Mouse (Mus musculus) stomach, embryonic 15.5 days (tissue): Measurements from ENCODE around the gene Gdf5. TPM values are rescaled to one million over a fixed set of nuclear protein-coding genes. Genes with fewer than 3 reads are reported as not detected.

Experiments
- ATAC-seq: fragments of 200-750 bp; cut with Nextera tagmentation; 2 replicates; pipeline ENCODE4 v1.8.0; 2017; ENCODE audit warnings: low read depth, moderate number of reproducible peaks, moderate TSS enrichment; ENCODE audit not compliant: insufficient read depth, low FRiP score
- H3K27ac ChIP-seq: fragments of 300-500 bp; sonication (generic); 2 replicates; pipeline ENCODE4 v1.5.1; 2015; ENCODE audit warnings: mild to moderate bottlenecking, inconsistent platforms
- H3K27me3 ChIP-seq: fragments of 300-500 bp; sonication (generic); replicated peaks from 2 replicates; pipeline ENCODE4 v1.6.1; 2015; ENCODE audit warnings: inconsistent platforms
- H3K36me3 ChIP-seq: fragments of 300-500 bp; sonication (generic); 2 replicates; pipeline ENCODE4 v1.6.1; 2015; ENCODE audit warnings: inconsistent platforms
- H3K4me1 ChIP-seq: fragments of 300-500 bp; sonication (generic); 2 replicates; pipeline ENCODE4 v1.6.1; 2015; ENCODE audit warnings: inconsistent platforms
- H3K4me2 ChIP-seq: fragments of 300-500 bp; sonication (generic); 2 replicates; pipeline ENCODE4 v1.6.1; 2015; ENCODE audit warnings: mild to moderate bottlenecking, inconsistent platforms
- H3K4me3 ChIP-seq: fragments of 300-500 bp; sonication (generic); replicated peaks from 2 replicates; pipeline ENCODE4 v1.5.1; 2015; ENCODE audit warnings: inconsistent platforms
- H3K9ac ChIP-seq: fragments of 300-500 bp; sonication (generic); 2 replicates; pipeline ENCODE4 v1.6.1; 2015; ENCODE audit warnings: inconsistent platforms
- H3K9me3 ChIP-seq: fragments of 300-500 bp; sonication (generic); 2 replicates; pipeline ENCODE4 v1.6.1; 2016; ENCODE audit warnings: inconsistent platforms
- WGBS: fragments of 180-500 bp; shearing (Covaris S2); methylation state at CpG from one replicate; pipeline ENCODE4 v1.1.7; 2015; 5-methylcytosine and 5-hydroxymethylcytosine counted together
- polyA plus RNA-seq: library from polyadenylated mRNA; unstranded; fragments of >200 nt; fragmentation: Nextera tagmentation; extraction: Ambion mirVana; gene quantifications from 2 replicates; pipeline ENCODE4 v1.2.1, GENCODE M21; 2015

Gene Gdf5
- polyA plus RNA-seq: 0.67 and 0.69 TPM in 2 replicates

DNA sequence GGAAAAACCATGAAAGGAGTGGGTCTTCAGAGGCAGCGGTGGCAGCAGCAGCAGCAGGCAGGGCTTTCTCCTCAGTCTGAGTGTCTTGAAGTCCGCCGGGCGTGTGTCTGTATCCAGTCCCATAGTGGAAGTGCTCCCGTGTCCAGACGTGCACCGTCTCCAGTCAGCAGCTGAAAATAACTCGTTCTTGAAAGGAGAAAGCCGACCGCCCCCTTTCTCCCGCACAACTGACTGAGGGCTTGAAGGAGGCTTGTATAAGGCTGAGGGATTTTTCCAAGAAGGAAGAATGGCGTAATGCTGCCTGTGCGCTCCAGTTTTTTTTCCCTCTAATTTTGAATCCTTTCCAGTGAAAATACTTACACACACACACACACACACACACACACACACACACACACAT, at the start of gene Gdf5:
Gdf5 (minus strand) TSS at position 244 of the 400 bp plus-strand sequence.
- H3K36me3 ChIP-seq: no peaks in the 10 kb centered on the region
- no peaks in the 10 kb centered on the region for H3K9me3 ChIP-seq
- ATAC-seq: no peak
- H3K27me3 ChIP-seq: 0 out of 2 replicates have a peak, but pooled peaks cover 1% of the 10 kb centered on the region
- H3K27ac ChIP-seq: no peak within 1 kb of the TSS
- WGBS: 41% methylated on average over 13 of the region's 13 CpGs
- H3K4me2 ChIP-seq: peak within 1 kb of the TSS; percentile 24; the same call in 1 of the 2 replicates
- peaks cover 12% of the 10 kb centered on the region; the same call in 1 of the 2 replicates for H3K4me1 ChIP-seq
- H3K9ac ChIP-seq: no peak within 1 kb of the TSS
- no peak within 1 kb of the TSS for H3K4me3 ChIP-seq

- whole genome bisulfite sequencing: 72% methylated on average over 14 of the region's 14 CpGs
- Histone ChIP-seq H3K9ac (no peak overlapping the region), H3K27ac (no peak overlapping the region), H3K36me3 (peaks cover 76% of the 10 kb centered on the region), H3K4me1 (no peaks in the 10 kb centered on the region), H3K27me3 (no peaks in the 10 kb centered on the region), H3K4me3 (no peak overlapping the region), H3K4me2 (no peak overlapping the region), H3K9me3 (no peaks in the 10 kb centered on the region)
- ATAC-seq: peak; percentile 59
Observed at GRCm38 (mm10) chr2:155991863-155992321, 46.7 kb upstream of the Gdf5 start.

- Histone ChIP-seq H3K9ac (no peak overlapping the region), H3K4me1 (no peaks in the 10 kb centered on the region), H3K4me2 (no peak overlapping the region), H3K27ac (no peak overlapping the region), H3K27me3 (no peaks in the 10 kb centered on the region), H3K36me3 (peaks cover 73% of the 10 kb centered on the region), H3K9me3 (no peaks in the 10 kb centered on the region), H3K4me3 (no peak overlapping the region)
- no peak for ATAC-seq
- 92% methylated on average over 10 of the region's 10 CpGs for WGBS
Observed at GRCm38 (mm10) chr2:155991151-155991550, 46.0 kb upstream of the Gdf5 start.

DNA sequence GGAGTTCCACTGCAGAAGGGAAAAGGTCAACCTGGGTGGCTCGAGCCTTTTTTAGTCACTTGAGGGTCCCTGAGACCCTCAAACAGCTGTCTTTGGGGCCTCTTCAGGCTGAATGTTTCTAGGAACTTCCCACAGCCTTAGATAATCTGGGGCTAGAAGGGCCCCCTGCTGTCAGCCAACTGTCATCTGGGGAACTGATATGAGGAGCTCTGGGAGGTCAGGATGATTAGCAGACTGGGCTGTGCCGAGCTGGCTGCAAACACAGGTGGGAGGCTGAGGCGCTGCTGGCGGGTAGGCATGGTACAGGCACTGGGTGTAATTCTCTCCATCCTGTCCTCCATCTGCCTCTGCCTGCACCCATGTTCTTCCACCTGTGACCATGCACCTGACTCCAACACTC, 43.9 kb upstream of the Gdf5 start:
- Histone ChIP-seq H3K9ac (no peak overlapping the region), H3K4me2 (no peak overlapping the region), H3K36me3 (peaks cover 69% of the 10 kb centered on the region), H3K27ac (no peak overlapping the region), H3K4me1 (no peaks in the 10 kb centered on the region), H3K4me3 (no peak overlapping the region), H3K27me3 (no peaks in the 10 kb centered on the region), H3K9me3 (no peaks in the 10 kb centered on the region)
- 58% methylated on average over 4 of the region's 4 CpGs for WGBS
- ATAC-seq: peak; percentile 91

DNA sequence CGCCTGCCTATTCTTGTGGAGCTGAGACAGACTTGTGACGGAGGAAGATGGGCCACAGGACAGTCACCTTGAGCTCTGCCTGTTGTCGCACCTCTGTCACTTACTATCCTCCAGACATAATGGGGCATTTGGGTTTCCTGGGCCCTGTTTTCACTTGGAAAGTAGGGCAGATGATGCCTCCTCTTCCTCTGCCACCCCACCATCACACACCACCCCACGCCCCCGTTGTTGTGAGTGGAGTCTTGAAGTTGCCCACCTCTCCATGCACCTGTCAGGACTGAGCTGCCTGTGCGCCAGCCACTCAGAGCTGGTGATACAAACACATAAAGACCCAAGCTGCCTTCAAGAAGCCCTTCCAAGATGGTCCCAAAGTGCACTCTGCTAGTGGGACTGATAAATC, 42.0 kb upstream of the Gdf5 start:
- Histone ChIP-seq H3K9me3 (no peaks in the 10 kb centered on the region), H3K4me3 (no peak overlapping the region), H3K27me3 (no peaks in the 10 kb centered on the region), H3K36me3 (peaks cover 63% of the 10 kb centered on the region), H3K9ac (no peak overlapping the region), H3K4me2 (no peak overlapping the region), H3K27ac (no peak overlapping the region), H3K4me1 (no peaks in the 10 kb centered on the region)
- WGBS: 91% methylated on average over 6 of the region's 6 CpGs
- ATAC-seq: no peak

GRCm38 (mm10) chr2:155985776-155986175, 40.6 kb upstream of the Gdf5 start:
- WGBS: 91% methylated on average over 7 of the region's 7 CpGs
- Histone ChIP-seq H3K9ac (no peak overlapping the region), H3K4me3 (no peak overlapping the region), H3K27ac (no peak overlapping the region), H3K9me3 (no peaks in the 10 kb centered on the region), H3K4me1 (no peaks in the 10 kb centered on the region), H3K4me2 (no peak overlapping the region), H3K36me3 (peaks cover 61% of the 10 kb centered on the region), H3K27me3 (no peaks in the 10 kb centered on the region)
- no peak for ATAC-seq

- Histone ChIP-seq H3K9me3 (no peaks in the 10 kb centered on the region), H3K4me2 (no peak overlapping the region), H3K4me3 (no peak overlapping the region), H3K36me3 (peaks cover 74% of the 10 kb centered on the region), H3K27me3 (no peaks in the 10 kb centered on the region), H3K27ac (no peak overlapping the region), H3K4me1 (no peaks in the 10 kb centered on the region), H3K9ac (no peak overlapping the region)
- ATAC-seq: no peak
- 80% methylated on average over 5 of the region's 5 CpGs for whole genome bisulfite sequencing
Observed at GRCm38 (mm10) chr2:155979328-155979991, 34.3 kb upstream of the Gdf5 start.

DNA sequence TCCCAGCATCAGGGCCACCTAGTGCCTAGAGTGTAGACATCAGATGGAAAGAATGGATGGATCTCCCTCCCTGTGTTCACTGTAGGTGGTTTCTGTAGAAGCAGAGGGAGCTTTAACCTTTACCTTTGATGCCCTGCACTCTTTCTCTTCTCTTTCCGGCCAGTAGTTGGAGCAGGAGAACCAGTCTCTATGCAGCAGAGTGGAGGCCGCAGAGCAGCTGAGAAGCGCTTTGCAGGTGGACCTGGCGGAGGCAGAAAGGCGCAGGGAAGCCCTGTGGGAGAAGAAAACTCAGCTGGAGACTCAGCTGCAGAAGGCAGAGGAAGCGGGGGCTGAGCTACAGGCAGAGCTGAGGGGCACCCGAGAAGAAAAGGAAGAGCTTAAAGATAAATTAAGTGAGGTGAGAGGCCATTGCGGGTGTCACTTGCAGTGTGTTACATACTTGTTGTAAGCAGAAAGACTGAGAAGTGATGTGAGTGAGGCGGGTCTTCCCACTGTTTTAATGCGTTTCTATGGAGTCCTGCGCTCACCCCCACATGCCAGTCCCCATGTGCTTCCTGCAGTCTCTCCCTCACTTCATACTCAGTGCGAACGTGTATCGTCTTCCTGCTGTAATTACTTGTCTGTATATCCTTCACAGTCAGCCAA, 29.0 kb upstream of the Gdf5 start:
- H3K36me3 ChIP-seq: peaks cover 67% of the 10 kb centered on the region
- 74% methylated on average over 14 of the region's 14 CpGs for WGBS
- no peak for ATAC-seq

GRCm38 (mm10) chr2:155973348-155973747, 28.2 kb upstream of the Gdf5 start:
- 74% methylated on average over 6 of the region's 6 CpGs for WGBS
- H3K9me3 ChIP-seq: no peaks in the 10 kb centered on the region
- peaks cover 70% of the 10 kb centered on the region for H3K36me3 ChIP-seq
- no peak overlapping the region for H3K9ac ChIP-seq
- H3K4me3 ChIP-seq: no peak overlapping the region
- H3K4me2 ChIP-seq: no peak overlapping the region
- H3K27ac ChIP-seq: no peak overlapping the region
- no peaks in the 10 kb centered on the region for H3K4me1 ChIP-seq
- no peaks in the 10 kb centered on the region for H3K27me3 ChIP-seq
- no peak for ATAC-seq

More for the DNA sequence above, 29.0 kb upstream of the Gdf5 start:
- Histone ChIP-seq H3K27me3 (no peaks in the 10 kb centered on the region), H3K4me1 (no peaks in the 10 kb centered on the region), H3K4me3 (no peak overlapping the region), H3K9ac (no peak overlapping the region), H3K4me2 (no peak overlapping the region), H3K27ac (no peak overlapping the region), H3K9me3 (no peaks in the 10 kb centered on the region)

- Histone ChIP-seq H3K36me3 (peaks cover 29% of the 10 kb centered on the region), H3K4me1 (no peaks in the 10 kb centered on the region), H3K9ac (no peak overlapping the region), H3K27ac (no peak overlapping the region), H3K9me3 (no peaks in the 10 kb centered on the region), H3K4me2 (no peak overlapping the region), H3K27me3 (no peaks in the 10 kb centered on the region), H3K4me3 (no peak overlapping the region)
- WGBS: 19% methylated on average over 1 of the region's 1 CpGs
- ATAC-seq: no peak
Observed at GRCm38 (mm10) chr2:155962991-155963390, 17.8 kb upstream of the Gdf5 start.

- H3K9me3 ChIP-seq: no peaks in the 10 kb centered on the region
- no peak for ATAC-seq
Observed at GRCm38 (mm10) chr2:155961862-155962261, 16.7 kb upstream of the Gdf5 start.

DNA sequence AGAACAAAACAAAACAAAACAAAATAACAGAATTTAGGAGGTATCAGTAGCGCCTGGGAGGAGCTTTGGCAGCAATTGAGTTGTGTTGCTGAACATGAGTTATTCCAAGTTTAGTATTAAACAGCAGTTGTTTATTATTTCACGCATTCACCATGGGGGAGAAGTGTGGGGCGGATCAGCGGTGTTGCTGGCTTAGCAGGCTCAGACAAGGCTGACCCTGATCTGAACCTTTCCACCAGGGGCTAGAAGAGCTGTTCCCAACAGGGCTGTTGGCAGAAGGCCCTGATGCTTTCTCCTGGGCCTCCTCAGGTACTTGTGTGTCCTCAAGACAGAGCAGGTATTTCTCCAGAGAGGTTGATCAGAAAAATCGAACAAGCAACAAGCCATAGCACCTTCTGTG, 14.8 kb upstream of the Gdf5 start:
- Histone ChIP-seq H3K36me3 (peaks cover 9% of the 10 kb centered on the region), H3K4me3 (no peak overlapping the region), H3K4me2 (no peak overlapping the region), H3K27ac (no peak overlapping the region), H3K4me1 (peaks cover 7% of the 10 kb centered on the region; the same call in 1 of the 2 replicates), H3K9ac (no peak overlapping the region), H3K27me3 (no peaks in the 10 kb centered on the region), H3K9me3 (no peaks in the 10 kb centered on the region)
- 75% methylated on average over 5 of the region's 5 CpGs for WGBS
- ATAC-seq: no peak

More at GRCm38 (mm10) chr2:155961862-155962261, 16.7 kb upstream of the Gdf5 start:
- Histone ChIP-seq H3K4me3 (no peak overlapping the region), H3K27ac (no peak overlapping the region), H3K4me2 (no peak overlapping the region), H3K36me3 (peaks cover 18% of the 10 kb centered on the region), H3K27me3 (no peaks in the 10 kb centered on the region), H3K9ac (no peak overlapping the region), H3K4me1 (peaks cover 7% of the 10 kb centered on the region; the same call in 1 of the 2 replicates)
- 82% methylated on average over 10 of the region's 10 CpGs for WGBS
